Mouse (Mus musculus) heart, adult 2 months (tissue): ENCODE measurements at regions not wholly inside any gene's neighbourhood (a gene's known extent, or its start where the extent isn't known, plus 50 kb on each side); places are given as distances from the start of the nearest gene placed in this dataset.

Source experiments
- DNase-seq, 2 experiments: peaks; one replicate each; pipeline ENCODE4 v3.0.0; 2021
- H3K27ac ChIP-seq: fragments of 200-600 bp; 2 replicates; pipeline ENCODE4 v1.8.1; 2022
- H3K27me3 ChIP-seq: fragments of 200-500 bp; 2 replicates; pipeline ENCODE4 v1.6.1; 2012; ENCODE audit warnings: mild to moderate bottlenecking, low read length, inconsistent platforms, mixed read lengths; ENCODE audit not compliant: control insufficient read depth, insufficient read depth
- H3K36me3 ChIP-seq: fragments of 200-500 bp; 2 replicates; pipeline ENCODE4 v1.6.1; 2012; ENCODE audit warnings: low read length, inconsistent platforms; ENCODE audit not compliant: control insufficient read depth, insufficient read depth
- H3K4me1 ChIP-seq: fragments of 200-500 bp; 2 replicates; pipeline ENCODE4 v1.6.1; 2011; ENCODE audit warnings: low read length; ENCODE audit not compliant: control insufficient read depth, insufficient read depth
- H3K4me3 ChIP-seq: fragments of 200-600 bp; 2 replicates; pipeline ENCODE4 v1.8.1; 2022
- H3K79me2 ChIP-seq: fragments of 200-500 bp; replicated peaks from 2 replicates; pipeline ENCODE4 v1.6.1; 2012; ENCODE audit warnings: mild to moderate bottlenecking, inconsistent platforms, low read length, moderate library complexity, mixed read lengths; ENCODE audit not compliant: control insufficient read depth, insufficient read depth
- H3K9ac ChIP-seq: fragments of 200-500 bp; 2 replicates; pipeline ENCODE4 v1.6.1; 2012; ENCODE audit warnings: low read depth, mild to moderate bottlenecking, control low read depth, inconsistent platforms, low read length, mixed read lengths
- CTCF ChIP-seq: fragments of 200-600 bp; IDR thresholded peaks from 2 replicates; pipeline ENCODE4 v1.8.1; 2022; ENCODE audit warnings: antibody characterized with exemption, mild to moderate bottlenecking, moderate library complexity
- EP300 ChIP-seq: fragments of 200-500 bp; IDR thresholded peaks from 2 replicates; pipeline ENCODE4 v1.6.1; 2011; ENCODE audit warnings: low read depth, low read length, control low read depth; ENCODE audit not compliant: insufficient read depth
- POLR2A ChIP-seq: fragments of 200-500 bp; IDR thresholded peaks from 2 replicates; pipeline ENCODE4 v1.6.1; 2011; ENCODE audit warnings: mild to moderate bottlenecking, low read depth, low read length, control low read depth; ENCODE audit not compliant: insufficient read depth
- WGBS: fragments of 180-500 bp; shearing (Covaris S2); methylation state at CpG from one replicate; pipeline ENCODE4 v1.1.7; 2018; 5-methylcytosine and 5-hydroxymethylcytosine counted together
- intact Hi-C: fragments of 180-260 bp; cut with DNase I; formaldehyde crosslinking; loops from one replicate; pipeline ENCODE4 v1.15.1; 2025

- Histone ChIP-seq H3K79me2 (no peaks in the 10 kb centered on the region), H3K4me1 (peaks cover 20% of the 10 kb centered on the region), H3K27me3 (no peaks in the 10 kb centered on the region), H3K36me3 (peaks cover 9% of the 10 kb centered on the region), H3K9ac (no peak overlapping the region), H3K27ac (peak overlapping the region; percentile 36; the same call in 1 of the 2 replicates), H3K4me3 (no peak overlapping the region)
- intact Hi-C loops, result loop anchor here (5.0 kb wide), 2 partner anchors 65 to 150 kb away; no protein-coding TSS in a partner anchor
- TF ChIP-seq EP300 (no peak), POLR2A (no peak), CTCF (no peak)
- 80% methylated on average over 6 of the region's 6 CpGs for WGBS
- DNase-seq, result peak in 1 of 2 experiments; percentile 32
Measured at GRCm38 (mm10) chr1:186262040-186262439, 144.9 kb upstream of the Lyplal1 start.

- Histone ChIP-seq H3K4me3 (no peak overlapping the region), H3K4me1 (peaks cover 20% of the 10 kb centered on the region), H3K27ac (peak overlapping the region; percentile 72), H3K27me3 (no peaks in the 10 kb centered on the region), H3K9ac (no peak overlapping the region), H3K79me2 (no peaks in the 10 kb centered on the region), H3K36me3 (peaks cover 9% of the 10 kb centered on the region)
- 34% methylated on average over 4 of the region's 4 CpGs for WGBS
- TF ChIP-seq EP300 (peak; percentile 74), CTCF (no peak), POLR2A (peak; percentile 21; the same call in 1 of the 2 replicates)
- intact Hi-C loops, result loop anchor here (5.0 kb wide), 2 partner anchors 64 to 151 kb away; no protein-coding TSS in a partner anchor
- peak; percentile 82 to 87 for DNase-seq
Measured at GRCm38 (mm10) chr1:186261326-186261833, 144.3 kb upstream of the Lyplal1 start.

DNA sequence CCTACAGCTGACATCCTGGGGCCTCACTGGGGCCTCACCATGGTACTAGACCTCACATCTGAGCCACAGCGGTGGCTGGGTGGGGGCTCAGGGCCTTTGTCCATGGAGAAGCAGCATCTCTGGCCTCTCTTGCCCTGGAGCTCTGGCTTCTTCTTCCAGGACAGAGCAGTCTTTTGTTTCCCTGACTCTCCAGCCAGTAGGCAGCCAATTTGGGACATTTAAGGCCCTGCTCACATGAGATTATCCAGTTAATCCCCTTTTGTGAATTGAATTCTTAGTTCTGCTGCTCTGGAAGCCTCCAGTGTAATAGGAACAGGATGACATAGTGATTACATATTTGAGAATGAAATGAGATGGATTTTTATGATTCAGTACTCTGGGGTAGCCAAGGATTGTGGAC, 140.5 kb upstream of the Lyplal1 start:
- no peak overlapping the region for H3K4me3 ChIP-seq
- 91% methylated on average over 1 of the region's 1 CpGs for WGBS
- intact Hi-C loops, result no loop called here

GRCm38 (mm10) chr1:186255476-186256080, 138.5 kb upstream of the Lyplal1 start:
- H3K79me2 ChIP-seq, result no peaks in the 10 kb centered on the region
- TF ChIP-seq CTCF, result no peak
- TF ChIP-seq POLR2A, result no peak
- TF ChIP-seq EP300, result no peak
- WGBS, result 85% methylated on average over 8 of the region's 8 CpGs
- DNase-seq, result no peak
- H3K4me1 ChIP-seq, result peaks cover 4% of the 10 kb centered on the region
- intact Hi-C loops, result no loop called here
- H3K9ac ChIP-seq, result no peak overlapping the region
- peaks cover 1% of the 10 kb centered on the region; the same call in 1 of the 2 replicates for H3K36me3 ChIP-seq
- H3K4me3 ChIP-seq, result no peak overlapping the region
- no peak overlapping the region for H3K27ac ChIP-seq
- H3K27me3 ChIP-seq, result no peaks in the 10 kb centered on the region

More for the DNA sequence above, 140.5 kb upstream of the Lyplal1 start:
- H3K9ac ChIP-seq, result no peak overlapping the region
- no peak overlapping the region for H3K27ac ChIP-seq
- no peak for DNase-seq
- H3K79me2 ChIP-seq, result no peaks in the 10 kb centered on the region
- peaks cover 13% of the 10 kb centered on the region for H3K4me1 ChIP-seq
- H3K27me3 ChIP-seq, result no peaks in the 10 kb centered on the region
- TF ChIP-seq POLR2A (no peak), CTCF (no peak), EP300 (no peak)
- peaks cover 7% of the 10 kb centered on the region for H3K36me3 ChIP-seq

DNA sequence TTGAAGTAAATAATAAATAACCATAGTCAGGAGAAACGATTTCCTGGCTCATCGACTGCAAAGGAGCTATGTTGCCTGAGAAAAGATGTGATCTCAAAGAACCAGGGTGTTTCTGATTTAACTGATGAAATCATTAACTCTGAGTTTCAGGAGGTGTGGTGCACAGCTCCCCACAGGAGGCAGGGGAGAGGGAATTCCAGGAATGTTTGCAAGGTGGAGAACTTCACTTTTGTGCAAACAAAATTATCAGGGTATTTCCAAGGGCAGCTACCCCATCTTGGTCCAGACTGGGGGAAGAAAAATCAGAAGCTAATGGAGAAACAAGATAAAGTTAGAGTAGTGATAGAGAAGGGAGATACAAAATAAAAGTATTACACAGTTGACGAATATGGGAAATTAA, 137.4 kb upstream of the Lyplal1 start:
- intact Hi-C loops, result no loop called here
- Histone ChIP-seq H3K4me1 (peaks cover 1% of the 10 kb centered on the region), H3K79me2 (no peaks in the 10 kb centered on the region), H3K27ac (no peak overlapping the region), H3K27me3 (no peaks in the 10 kb centered on the region), H3K4me3 (no peak overlapping the region), H3K9ac (no peak overlapping the region), H3K36me3 (no peaks in the 10 kb centered on the region)
- WGBS, result 67% methylated on average over 3 of the region's 3 CpGs
- no peak for DNase-seq
- TF ChIP-seq POLR2A (no peak), EP300 (no peak), CTCF (no peak)

- H3K36me3 ChIP-seq, result no peaks in the 10 kb centered on the region
- intact Hi-C loops, result no loop called here
- TF ChIP-seq POLR2A (no peak), EP300 (no peak), CTCF (no peak)
Measured at GRCm38 (mm10) chr1:186252551-186252950, 135.4 kb upstream of the Lyplal1 start.

More at GRCm38 (mm10) chr1:186252551-186252950, 135.4 kb upstream of the Lyplal1 start:
- no peak overlapping the region for H3K4me3 ChIP-seq
- DNase-seq, result no peak
- H3K79me2 ChIP-seq, result no peaks in the 10 kb centered on the region
- whole genome bisulfite sequencing, result 65% methylated on average over 4 of the region's 4 CpGs
- no peaks in the 10 kb centered on the region for H3K27me3 ChIP-seq
- H3K9ac ChIP-seq, result no peak overlapping the region
- peaks cover 1% of the 10 kb centered on the region for H3K4me1 ChIP-seq
- H3K27ac ChIP-seq, result no peak overlapping the region
